Mouse (Mus musculus): ENCODE measurements around the gene Prkg1. TPM values are rescaled to one million over a fixed set of nuclear protein-coding genes. Genes with fewer than 3 reads are reported as not detected.

Prkg1 gene
- polyA plus RNA-seq, 1 experiment from 2014 or later = 4.1 TPM

DNA sequence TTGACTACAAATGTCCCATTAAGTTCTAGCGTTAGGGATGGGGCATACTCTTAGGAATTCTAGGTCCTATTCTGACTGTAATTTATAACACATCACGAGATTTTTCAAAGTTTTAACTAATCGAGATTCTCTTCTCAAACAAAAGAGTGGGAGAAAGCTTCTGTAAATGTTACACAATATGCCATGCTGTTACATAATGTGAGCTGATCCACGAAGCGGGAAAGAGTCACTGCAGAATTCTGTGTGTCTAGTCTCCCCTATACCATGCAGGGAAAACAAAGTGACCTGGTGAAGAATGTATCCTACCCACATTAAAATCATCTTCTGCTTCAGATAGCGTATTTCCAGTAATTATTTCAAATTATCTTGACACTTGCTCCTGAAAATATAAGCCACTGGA is 567.8 kb downstream of the Prkg1 start:
- no peak overlapping the region for H3K4me3 ChIP-seq
- WGBS = 90% methylated on average over 6 of the region's 6 CpGs
- no peaks in the 10 kb centered on the region for H3K36me3 ChIP-seq
- H3K4me1 ChIP-seq (replicated peaks) = peaks cover 13% of the 10 kb centered on the region
- H3K27ac ChIP-seq = no peak overlapping the region
- DNase-seq (ENCODE audit: low spot score) = no peak
- H3K27me3 ChIP-seq (ENCODE audit: insufficient read depth, poor library complexity, severe bottlenecking) = no peaks in the 10 kb centered on the region
- H3K9me3 ChIP-seq = no peaks in the 10 kb centered on the region

DNA sequence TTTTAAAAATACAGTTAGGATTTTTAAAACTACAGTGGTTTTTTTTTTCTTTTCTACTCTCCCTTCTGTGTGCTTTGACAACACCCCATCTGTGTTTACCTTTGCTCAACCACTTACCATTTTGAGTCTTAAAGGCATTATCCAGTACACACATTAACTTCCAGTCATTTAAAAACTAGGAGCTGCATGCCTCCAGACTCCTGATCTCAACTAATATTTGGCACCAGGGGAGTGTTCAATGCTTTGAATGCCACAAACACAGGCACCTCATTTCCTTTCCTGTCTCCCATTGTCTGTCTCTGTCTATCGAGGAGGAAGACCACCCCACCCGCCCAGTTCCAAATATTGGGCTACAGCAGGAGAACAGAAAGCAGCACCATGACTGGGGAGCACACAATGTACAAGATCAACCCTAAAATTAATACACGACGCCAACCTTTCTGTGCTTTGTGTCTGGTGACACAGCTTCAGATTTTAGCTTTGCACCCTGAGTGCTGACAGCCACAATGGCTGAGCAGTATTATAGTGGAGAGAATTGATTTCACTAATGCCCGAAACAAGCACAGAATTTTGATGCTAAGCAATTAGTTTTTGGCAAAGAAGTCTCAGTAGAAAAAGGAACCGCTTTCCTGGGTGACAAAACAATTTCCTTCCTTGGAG is 576.1 kb downstream of the Prkg1 start:
- Histone ChIP-seq H3K9me3 (no peaks in the 10 kb centered on the region), H3K36me3 (no peaks in the 10 kb centered on the region), H3K4me3 (no peak overlapping the region), H3K4me1 (replicated peaks) (no peaks in the 10 kb centered on the region), H3K27ac (no peak overlapping the region), H3K27me3 (ENCODE audit: insufficient read depth, poor library complexity, severe bottlenecking) (no peaks in the 10 kb centered on the region)
- 84% methylated on average over 6 of the region's 6 CpGs for WGBS
- no peak for DNase-seq (ENCODE audit: low spot score)

DNA sequence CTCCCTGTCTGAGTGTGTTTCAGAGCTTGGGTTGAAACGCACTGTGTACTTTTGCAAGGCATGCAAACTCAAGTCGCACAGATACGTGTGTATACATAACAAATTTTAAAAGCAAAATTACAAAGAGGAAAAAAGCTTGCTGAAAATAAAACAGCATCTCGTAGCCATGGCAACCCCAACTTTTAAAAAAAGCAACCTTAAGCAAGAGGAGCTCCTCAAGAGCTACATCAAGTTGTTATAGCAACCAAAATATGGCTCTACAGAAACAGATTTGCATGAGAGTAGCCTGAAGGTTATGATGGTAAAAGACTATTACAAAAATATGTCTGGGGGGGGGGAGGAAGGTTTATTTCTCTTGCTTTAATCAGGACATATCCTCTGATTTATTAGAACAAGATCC is 584.1 kb downstream of the Prkg1 start:
- WGBS = 91% methylated on average over 4 of the region's 4 CpGs
- DNase-seq (ENCODE audit: low spot score) = no peak
- H3K27ac ChIP-seq = no peak overlapping the region
- no peak overlapping the region for H3K4me3 ChIP-seq
- no peaks in the 10 kb centered on the region for H3K27me3 ChIP-seq (ENCODE audit: insufficient read depth, poor library complexity, severe bottlenecking)
- no peaks in the 10 kb centered on the region for H3K9me3 ChIP-seq
- H3K36me3 ChIP-seq = no peaks in the 10 kb centered on the region
- no peaks in the 10 kb centered on the region for H3K4me1 ChIP-seq (replicated peaks)

DNA sequence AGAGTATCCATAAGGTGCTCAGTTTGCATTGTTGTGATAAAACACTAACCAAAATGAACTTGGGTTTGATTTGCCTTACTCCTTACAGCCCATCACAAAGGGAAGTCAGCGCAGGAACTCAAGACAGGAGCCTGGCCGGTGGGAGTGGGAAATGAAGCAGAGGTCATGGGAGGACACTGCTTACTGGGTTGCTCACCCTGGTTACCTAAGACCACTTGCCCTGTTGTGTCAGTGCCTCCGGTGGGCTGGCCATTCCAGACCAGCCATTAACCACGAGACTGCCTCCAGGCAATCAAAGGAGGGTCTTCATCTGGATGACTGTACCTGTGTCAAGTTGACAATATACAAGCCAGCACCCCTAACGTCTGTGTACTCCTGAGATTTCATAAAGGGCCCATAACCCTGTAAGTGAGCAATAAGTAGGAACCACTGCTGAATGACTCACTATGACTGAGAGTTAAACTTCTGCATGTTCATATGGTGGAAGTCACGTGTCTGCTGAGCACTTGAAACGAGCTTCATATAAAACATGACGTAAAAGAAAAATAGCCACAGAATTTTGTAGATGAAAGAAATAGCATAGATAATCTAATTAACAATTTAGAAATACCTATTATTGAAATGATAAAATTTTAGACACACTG is 587.4 kb downstream of the Prkg1 start:
- DNase-seq (ENCODE audit: low spot score) = no peak
- H3K9me3 ChIP-seq = no peaks in the 10 kb centered on the region
- no peaks in the 10 kb centered on the region for H3K27me3 ChIP-seq (ENCODE audit: insufficient read depth, poor library complexity, severe bottlenecking)
- H3K4me3 ChIP-seq = no peak overlapping the region
- no peaks in the 10 kb centered on the region for H3K36me3 ChIP-seq
- WGBS = 90% methylated on average over 8 of the region's 8 CpGs
- no peaks in the 10 kb centered on the region for H3K4me1 ChIP-seq (replicated peaks)
- no peak overlapping the region for H3K27ac ChIP-seq

DNA sequence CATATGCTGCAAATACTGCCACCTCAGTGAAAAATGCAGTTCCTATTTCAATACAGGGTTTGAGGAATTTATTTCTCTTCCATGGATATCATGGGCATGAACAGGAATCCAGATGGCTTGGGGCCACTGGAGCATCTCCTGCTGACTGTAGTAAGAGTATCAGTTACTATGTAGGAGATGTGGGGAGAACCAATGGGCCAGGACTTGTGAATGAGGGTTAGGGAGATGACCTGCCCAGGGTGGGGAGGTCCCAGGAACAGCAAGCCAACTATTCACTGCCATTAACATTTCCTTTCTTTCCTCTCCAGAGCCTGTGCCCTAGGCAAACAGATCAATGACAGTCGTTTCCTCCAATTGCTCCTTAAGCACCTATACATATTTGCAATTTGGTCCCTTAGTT is 593.8 kb downstream of the Prkg1 start:
- Histone ChIP-seq H3K9me3 (no peaks in the 10 kb centered on the region), H3K4me1 (replicated peaks) (no peaks in the 10 kb centered on the region), H3K36me3 (no peaks in the 10 kb centered on the region), H3K4me3 (no peak overlapping the region), H3K27me3 (ENCODE audit: insufficient read depth, poor library complexity, severe bottlenecking) (no peaks in the 10 kb centered on the region), H3K27ac (no peak overlapping the region)
- no peak for DNase-seq (ENCODE audit: low spot score)
- 53% methylated on average over 1 of the region's 1 CpGs for WGBS

DNA sequence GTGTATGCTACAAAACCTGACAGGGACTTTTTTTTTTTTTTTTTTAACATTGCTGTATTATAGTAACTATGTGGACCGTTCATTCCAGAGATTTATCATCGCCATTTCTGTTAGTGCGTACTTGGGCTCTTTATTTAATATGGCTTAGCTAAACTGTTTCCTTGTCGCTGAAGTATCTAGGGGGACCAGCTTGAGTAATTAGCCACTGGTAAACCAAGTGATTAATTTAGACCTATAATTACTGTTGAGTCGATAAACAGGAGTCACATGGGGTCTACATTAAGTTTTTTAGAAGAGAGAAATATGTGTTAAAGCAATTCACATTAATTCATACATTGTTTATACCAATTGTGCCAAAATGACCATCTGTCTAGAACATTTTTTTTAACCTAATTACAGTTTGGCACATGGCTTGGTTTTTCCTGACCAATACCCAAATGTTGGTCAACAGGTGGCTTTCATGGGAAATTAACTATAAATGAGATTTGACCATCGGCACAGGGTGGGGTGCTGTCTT is 605.8 kb downstream of the Prkg1 start:
- WGBS = 94% methylated on average over 6 of the region's 6 CpGs
- DNase-seq (ENCODE audit: low spot score) = no peak
- Histone ChIP-seq H3K9me3 (no peaks in the 10 kb centered on the region), H3K36me3 (no peaks in the 10 kb centered on the region), H3K4me3 (no peak overlapping the region), H3K27ac (no peak overlapping the region), H3K4me1 (replicated peaks) (no peaks in the 10 kb centered on the region), H3K27me3 (ENCODE audit: insufficient read depth, poor library complexity, severe bottlenecking) (no peaks in the 10 kb centered on the region)

DNA sequence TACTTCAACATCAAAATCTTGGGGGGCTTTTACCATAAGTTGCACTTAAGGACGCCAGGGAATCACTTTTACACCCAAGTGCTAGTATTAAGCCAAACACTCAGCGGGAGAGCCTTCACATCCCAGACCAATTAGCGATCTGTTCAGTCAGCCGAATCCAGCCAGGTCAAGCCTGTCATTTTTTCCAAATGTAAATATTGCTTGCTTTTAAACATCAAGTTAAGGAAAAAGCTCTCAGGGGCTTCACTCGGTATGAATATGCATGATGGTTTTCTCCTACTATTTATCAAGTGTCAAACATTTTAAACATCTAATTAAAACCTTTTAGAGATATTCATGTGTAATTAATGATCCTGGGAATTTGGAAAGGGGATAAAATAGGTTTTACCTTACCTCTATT is 611.4 kb downstream of the Prkg1 start:
- DNase-seq (ENCODE audit: low spot score) = no peak
- no peaks in the 10 kb centered on the region; the same call in 1 of the 2 replicates for H3K4me1 ChIP-seq (replicated peaks)
- 54% methylated on average over 5 of the region's 5 CpGs for WGBS
- H3K9me3 ChIP-seq = no peaks in the 10 kb centered on the region
- H3K36me3 ChIP-seq = no peaks in the 10 kb centered on the region
- H3K27ac ChIP-seq = no peak overlapping the region
- no peaks in the 10 kb centered on the region for H3K27me3 ChIP-seq (ENCODE audit: insufficient read depth, poor library complexity, severe bottlenecking)
- no peak overlapping the region for H3K4me3 ChIP-seq

DNA sequence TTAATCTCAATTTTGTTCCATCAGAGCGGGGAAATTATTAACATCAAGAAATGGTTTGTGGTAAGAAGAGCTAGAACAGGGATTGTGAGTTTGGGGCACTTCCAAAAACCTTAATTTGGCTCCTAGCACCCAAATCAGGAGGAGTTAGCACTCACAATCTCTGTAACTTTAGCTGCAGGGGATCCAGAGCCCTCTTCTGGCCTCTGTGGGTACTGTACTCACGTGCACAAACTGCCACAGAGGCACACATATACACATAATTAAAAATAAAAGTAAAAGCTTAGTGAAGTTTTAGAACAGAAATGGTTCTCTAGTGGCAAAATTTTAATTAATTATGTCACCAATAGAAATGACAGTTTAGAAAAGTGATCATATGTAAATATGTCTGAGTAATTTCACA is 614.9 kb downstream of the Prkg1 start:
- Histone ChIP-seq H3K4me3 (no peak overlapping the region), H3K36me3 (no peaks in the 10 kb centered on the region), H3K27me3 (ENCODE audit: insufficient read depth, poor library complexity, severe bottlenecking) (no peaks in the 10 kb centered on the region), H3K27ac (no peak overlapping the region), H3K4me1 (replicated peaks) (no peaks in the 10 kb centered on the region; the same call in 1 of the 2 replicates), H3K9me3 (no peaks in the 10 kb centered on the region)
- WGBS = 91% methylated on average over 2 of the region's 2 CpGs
- DNase-seq (ENCODE audit: low spot score) = no peak

DNA sequence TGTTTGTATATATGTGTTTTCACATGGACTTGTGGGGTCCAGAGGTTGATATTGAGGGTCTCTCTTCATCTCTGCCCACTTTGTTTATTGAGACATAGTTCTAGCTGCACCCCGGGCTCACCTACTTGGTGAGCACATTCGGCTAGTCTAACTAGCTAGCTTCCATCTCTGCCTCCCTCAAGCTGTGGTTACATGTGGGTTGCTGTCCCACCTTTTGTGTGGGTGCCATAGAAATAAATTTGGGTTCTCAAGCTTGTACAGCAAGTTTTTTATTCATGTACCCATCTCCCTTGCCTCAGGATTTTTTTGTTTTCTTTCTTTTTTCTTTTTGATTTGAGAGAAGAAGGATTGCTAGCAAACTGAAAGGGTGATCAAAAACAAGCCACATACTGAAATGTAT is 617.4 kb downstream of the Prkg1 start:
- Histone ChIP-seq H3K27ac (no peak overlapping the region), H3K27me3 (ENCODE audit: insufficient read depth, poor library complexity, severe bottlenecking) (no peaks in the 10 kb centered on the region), H3K4me3 (no peak overlapping the region), H3K36me3 (no peaks in the 10 kb centered on the region), H3K4me1 (replicated peaks) (no peaks in the 10 kb centered on the region), H3K9me3 (no peaks in the 10 kb centered on the region)
- DNase-seq (ENCODE audit: low spot score) = no peak
- WGBS = 92% methylated on average over 2 of the region's 2 CpGs

DNA sequence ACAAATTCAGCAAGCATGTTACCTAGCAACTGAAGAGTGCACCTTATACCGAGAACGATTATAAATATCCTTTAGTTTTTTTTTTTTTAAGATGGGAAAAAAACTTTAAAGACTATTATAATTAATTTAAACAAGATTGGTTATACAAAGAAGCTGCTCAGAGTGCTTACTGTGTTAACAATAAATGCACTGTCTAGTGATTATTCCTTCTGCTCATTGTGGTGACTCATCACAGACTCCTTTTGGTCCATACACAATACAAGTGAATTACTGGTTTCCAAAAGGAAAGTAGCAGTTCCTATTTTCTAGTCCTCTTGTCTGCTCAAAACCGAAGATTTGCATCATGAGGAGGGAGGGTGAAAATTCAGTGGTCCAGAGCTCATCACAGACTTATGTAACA is 618.7 kb downstream of the Prkg1 start:
- Histone ChIP-seq H3K4me1 (replicated peaks) (no peaks in the 10 kb centered on the region), H3K27ac (no peak overlapping the region), H3K4me3 (no peak overlapping the region), H3K27me3 (ENCODE audit: insufficient read depth, poor library complexity, severe bottlenecking) (no peaks in the 10 kb centered on the region), H3K9me3 (no peaks in the 10 kb centered on the region), H3K36me3 (no peaks in the 10 kb centered on the region)
- 83% methylated on average over 3 of the region's 3 CpGs for WGBS
- no peak for DNase-seq (ENCODE audit: low spot score)

DNA sequence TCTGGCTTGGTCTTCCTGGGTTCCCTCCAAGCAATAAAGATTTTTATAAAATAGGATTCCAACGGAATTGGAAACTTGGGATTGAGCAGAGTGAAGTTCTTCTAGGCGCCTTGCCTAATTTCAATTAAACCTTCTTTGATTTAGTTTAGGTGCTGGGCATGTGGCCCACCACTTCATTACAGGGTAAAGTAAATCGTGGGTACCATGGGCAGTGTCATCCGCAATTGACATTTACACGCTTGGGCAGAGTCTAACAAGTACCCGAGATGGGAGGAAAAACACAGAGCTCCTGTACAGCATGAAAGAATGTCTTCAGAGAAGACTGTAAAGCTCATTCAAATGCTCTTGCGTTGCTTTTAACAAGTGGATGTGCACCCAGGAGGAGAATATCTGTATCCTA is 622.9 kb downstream of the Prkg1 start:
- no peaks in the 10 kb centered on the region for H3K27me3 ChIP-seq (ENCODE audit: insufficient read depth, poor library complexity, severe bottlenecking)
- H3K4me1 ChIP-seq (replicated peaks) = no peaks in the 10 kb centered on the region
- no peak for DNase-seq (ENCODE audit: low spot score)
- no peak overlapping the region for H3K4me3 ChIP-seq
- no peaks in the 10 kb centered on the region for H3K36me3 ChIP-seq
- H3K9me3 ChIP-seq = no peaks in the 10 kb centered on the region
- 93% methylated on average over 7 of the region's 7 CpGs for WGBS
- no peak overlapping the region for H3K27ac ChIP-seq

DNA sequence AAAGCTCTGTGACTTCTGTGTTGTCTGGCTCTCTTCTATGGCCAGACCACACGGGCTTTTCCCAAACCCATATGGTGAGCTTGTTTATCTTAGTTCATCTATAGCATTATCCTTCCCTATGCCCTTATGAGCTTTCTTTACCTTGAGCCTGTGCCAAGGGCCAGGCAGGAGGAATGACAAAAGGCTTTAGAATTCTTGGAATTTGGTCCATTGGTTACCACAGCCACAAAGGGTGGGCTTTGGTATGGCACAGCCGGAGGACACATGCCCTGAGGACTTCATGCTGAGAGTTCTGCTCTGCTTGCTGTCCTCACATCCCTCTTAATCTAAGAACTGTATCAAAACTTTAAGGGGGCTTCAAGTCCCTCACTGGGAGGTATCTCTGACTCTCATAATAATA is 628.5 kb downstream of the Prkg1 start:
- Histone ChIP-seq H3K36me3 (no peaks in the 10 kb centered on the region), H3K4me3 (no peak overlapping the region), H3K9me3 (no peaks in the 10 kb centered on the region), H3K4me1 (replicated peaks) (peaks cover 9% of the 10 kb centered on the region), H3K27ac (no peak overlapping the region), H3K27me3 (ENCODE audit: insufficient read depth, poor library complexity, severe bottlenecking) (no peaks in the 10 kb centered on the region)
- peak; percentile 16 for DNase-seq (ENCODE audit: low spot score)
- 8% methylated on average over 2 of the region's 2 CpGs for WGBS

DNA sequence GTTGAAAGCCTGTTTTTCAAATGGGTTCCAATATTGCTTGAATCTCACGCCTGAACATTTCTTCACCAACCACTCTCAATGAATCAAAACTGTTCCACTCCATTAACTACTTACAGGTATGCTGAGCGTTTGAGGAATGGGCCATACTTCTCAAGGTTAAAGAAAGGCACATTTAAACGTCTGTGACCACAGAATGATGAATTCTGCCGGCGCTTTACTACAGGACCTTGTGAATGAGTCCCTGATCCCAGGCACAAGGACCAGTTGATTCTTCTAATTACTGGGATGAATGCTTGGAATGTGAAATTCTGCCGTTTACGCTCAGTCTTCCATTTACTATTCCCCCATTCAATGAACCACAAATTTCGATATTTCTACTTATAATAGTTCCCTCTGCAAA is 632.2 kb downstream of the Prkg1 start:
- no peak overlapping the region for H3K4me3 ChIP-seq
- 85% methylated on average over 8 of the region's 8 CpGs for WGBS
- no peaks in the 10 kb centered on the region for H3K36me3 ChIP-seq
- no peak overlapping the region for H3K27ac ChIP-seq
- H3K9me3 ChIP-seq = no peaks in the 10 kb centered on the region
- no peaks in the 10 kb centered on the region for H3K27me3 ChIP-seq (ENCODE audit: insufficient read depth, poor library complexity, severe bottlenecking)
- no peak for DNase-seq (ENCODE audit: low spot score)
- peaks cover 9% of the 10 kb centered on the region for H3K4me1 ChIP-seq (replicated peaks)

Measured in hindbrain, embryonic 10.5 days (tissue).